Mouse (Mus musculus): ENCODE data around the gene Best2.

DNA sequence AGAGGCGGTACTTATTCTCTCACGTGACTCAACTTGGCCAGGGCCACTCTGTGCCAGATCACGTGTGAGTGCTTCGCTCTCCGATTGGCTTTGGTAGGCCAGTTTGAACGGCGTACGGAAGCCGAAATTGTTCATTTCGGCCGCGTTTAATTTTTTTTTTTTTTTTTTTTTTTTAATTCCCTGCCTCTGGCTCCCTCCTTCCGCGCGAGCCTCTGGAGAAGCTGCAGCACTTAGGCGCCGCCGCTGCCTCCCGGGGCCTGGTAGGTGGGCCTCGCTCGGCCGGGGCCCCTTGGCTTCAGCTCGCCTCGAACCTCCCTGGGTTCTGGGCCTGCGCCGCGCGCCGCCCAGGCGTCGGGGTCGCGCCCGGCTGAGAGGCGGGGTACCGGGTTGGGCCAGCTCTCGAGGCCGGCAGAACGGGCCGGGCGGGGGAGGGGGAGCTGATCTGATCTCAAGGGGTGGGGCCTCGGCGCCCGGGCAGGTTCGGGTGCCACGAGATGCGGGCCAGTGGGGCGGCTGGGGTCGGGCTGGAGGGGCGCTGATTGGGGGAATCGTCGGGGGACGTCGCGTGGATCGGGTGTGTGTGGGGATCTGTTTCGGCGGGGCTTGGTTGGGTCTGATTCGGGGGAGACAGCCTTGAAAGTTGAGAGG, 22.5 kb upstream of the Best2 start, which contains the start of gene Tnpo2:
- TF ChIP-seq CTCF (IDR thresholded peaks at IDR 0.05; ENCODE audit: insufficient read depth, low read length) (no peak), POLR2A (IDR thresholded peaks at IDR 0.05; ENCODE audit: borderline replicate concordance, extremely low read depth, low read depth, low read length) (no peak; the same call in 1 of the 2 replicates)
